ENCODE assay signal across 8 mouse cellular contexts in the genomic region with DNA sequence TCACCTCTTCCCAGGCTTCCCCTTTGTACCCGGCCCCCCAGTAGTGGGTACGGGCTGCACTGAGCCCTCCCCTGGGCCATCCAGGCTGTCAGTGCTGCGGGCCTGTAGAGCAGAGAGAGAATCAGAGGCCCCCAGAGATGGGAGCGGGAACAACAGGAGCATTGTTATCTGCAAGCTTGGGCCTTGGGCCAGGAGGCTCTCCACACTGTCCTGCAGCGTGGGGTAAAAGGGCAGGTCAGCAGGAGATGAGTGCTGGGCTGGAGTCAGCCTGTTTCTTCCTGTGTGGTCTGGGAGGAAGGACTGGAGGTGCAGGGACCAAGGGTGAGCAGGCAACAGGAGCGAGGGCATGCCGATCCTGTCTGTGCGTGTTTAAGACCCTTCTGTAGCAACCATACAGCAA. TPM values are rescaled to one million over a fixed set of nuclear protein-coding genes. Genes with fewer than 3 reads are reported as not detected.
DNase-seq lines count a peak whose midpoint lies in the region; ATAC-seq and TF ChIP-seq lines count a peak whose summit lies in the region.

No protein-coding gene starts in this region.

- no peak for TF ChIP-seq POLR2A in olfactory bulb, adult 2 months (IDR thresholded peaks at IDR 0.05; ENCODE audit: insufficient read depth, low read depth, low read length)

- TF ChIP-seq CTCF in forebrain, postnatal 0 days (IDR thresholded peaks at IDR 0.05; ENCODE audit: low read depth), result no peak
- TF ChIP-seq CTCF in olfactory bulb, adult 2 months (IDR thresholded peaks at IDR 0.05; ENCODE audit: insufficient read depth, low read depth, low read length), result no peak

- DNase-seq in adrenal gland, postnatal 14 days, result peak; percentile 57
- DNase-seq in adrenal gland, postnatal 4 days (ENCODE audit: low spot score in 2 of 2), result no peak
- DNase-seq in 3T3-L1 (ENCODE audit: low read depth, low spot score), result peak; percentile 49
- DNase-seq in forebrain, postnatal 0 days, result no peak
- DNase-seq in urinary bladder, postnatal 10 days (ENCODE audit: low spot score), result no peak
- DNase-seq in thymus, postnatal 36 days, result no peak

- H3K27ac ChIP-seq in forebrain, postnatal 0 days (ENCODE audit: low read depth, low read length), result 0 out of 2 replicates have a peak overlapping the region, but pooled peaks have one; percentile 15
- peak overlapping the region; percentile 22; the same call in 1 of the 2 replicates for H3K27ac ChIP-seq in kidney, embryonic 15.5 days
- peak overlapping the region; percentile 66 for H3K27ac ChIP-seq in olfactory bulb, adult 2 months (ENCODE audit: insufficient read depth, low read depth, low read length)

- H3K4me3 ChIP-seq in forebrain, postnatal 0 days (ENCODE audit: low read depth, low read length), result peak overlapping the region; percentile 88
- H3K4me3 ChIP-seq in kidney, embryonic 15.5 days (replicated peaks), result no peak overlapping the region
- H3K4me3 ChIP-seq in olfactory bulb, adult 2 months (ENCODE audit: insufficient read depth, low read depth, low read length), result peak overlapping the region; percentile 19

- H3K4me2 ChIP-seq in forebrain, postnatal 0 days (ENCODE audit: low read depth), result peak overlapping the region; percentile 83
- peak overlapping the region; percentile 89 for H3K4me2 ChIP-seq in kidney, embryonic 15.5 days

- H3K9ac ChIP-seq in forebrain, postnatal 0 days, result peak overlapping the region; percentile 94
- H3K9ac ChIP-seq in kidney, embryonic 15.5 days, result peak overlapping the region; percentile 23; the same call in 1 of the 2 replicates

- H3K4me1 ChIP-seq in forebrain, postnatal 0 days (ENCODE audit: insufficient read depth), result peaks cover 20% of the 10 kb centered on the region
- H3K4me1 ChIP-seq in kidney, embryonic 15.5 days, result peaks cover 30% of the 10 kb centered on the region
- peaks cover 53% of the 10 kb centered on the region for H3K4me1 ChIP-seq in olfactory bulb, adult 2 months (ENCODE audit: control insufficient read depth, insufficient read depth, low read length)

- H3K27me3 ChIP-seq in forebrain, postnatal 0 days (ENCODE audit: insufficient read depth, low read length), result no peaks in the 10 kb centered on the region
- no peaks in the 10 kb centered on the region for H3K27me3 ChIP-seq in kidney, embryonic 15.5 days

- peaks cover 51% of the 10 kb centered on the region for H3K36me3 ChIP-seq in forebrain, postnatal 0 days (ENCODE audit: insufficient read depth)
- H3K36me3 ChIP-seq in kidney, embryonic 15.5 days, result peaks cover 55% of the 10 kb centered on the region

- 8% methylated on average over 8 of the region's 8 CpGs for WGBS in forebrain, postnatal 0 days
- 37% methylated on average over 8 of the region's 8 CpGs for WGBS in kidney, embryonic 15.5 days
- 22% methylated on average over 8 of the region's 8 CpGs for WGBS in olfactory bulb, adult 2 months

- no peaks in the 10 kb centered on the region for H3K9me3 ChIP-seq in forebrain, postnatal 0 days (ENCODE audit: low read length)
- no peaks in the 10 kb centered on the region for H3K9me3 ChIP-seq in kidney, embryonic 15.5 days (replicated peaks)

- no peak for ATAC-seq in forebrain, postnatal 0 days
- peak; percentile 16; the same call in 1 of the 2 replicates for ATAC-seq in kidney, embryonic 15.5 days (replicated peaks; ENCODE audit: low FRiP score)

RNA-seq across cellular contexts. Expression of gene Arhgap33, which starts 1.9 kb away (rescaled TPM):
- total RNA-seq in adrenal gland, postnatal 14 days (2021), result 8.3 and 8.9 TPM in 2 replicates
- 10 to 100 TPM; 19.3 to 22.9 TPM for total RNA-seq in adrenal gland, postnatal 4 days (2021)
- 52.4 and 58.5 TPM in 2 replicates for total RNA-seq in forebrain, postnatal 0 days (2014; rRNA removed)
- polyA plus RNA-seq in forebrain, postnatal 0 days (2015; fragmentation: Nextera tagmentation; extraction: Ambion mirVana), result 128 and 145 TPM in 2 replicates
- polyA plus RNA-seq in kidney, embryonic 15.5 days (2015; fragmentation: Nextera tagmentation; extraction: Ambion mirVana), result 11.7 and 16.0 TPM in 2 replicates
- not detected in 2 replicates for polyA plus RNA-seq in olfactory bulb, adult 2 months (2012; ENCODE audit: insufficient read depth, insufficient read length, low replicate concordance, missing spikeins)

RNA-seq across cellular contexts. Expression of gene Hspb6, which starts 19.0 kb away (rescaled TPM):
- 24.2 and 29.4 TPM in 2 replicates for total RNA-seq in adrenal gland, postnatal 14 days (2021)
- 10 to 100 TPM; 36.3 to 45.7 TPM for total RNA-seq in adrenal gland, postnatal 4 days (2021)
- 2.9 and 4.1 TPM in 2 replicates for total RNA-seq in forebrain, postnatal 0 days (2014; rRNA removed)
- polyA plus RNA-seq in forebrain, postnatal 0 days (2015; fragmentation: Nextera tagmentation; extraction: Ambion mirVana), result 12.7 and 14.0 TPM in 2 replicates
- polyA plus RNA-seq in kidney, embryonic 15.5 days (2015; fragmentation: Nextera tagmentation; extraction: Ambion mirVana), result 12.8 and 20.1 TPM in 2 replicates
- not detected in 2 replicates for polyA plus RNA-seq in olfactory bulb, adult 2 months (2012; ENCODE audit: insufficient read depth, insufficient read length, low replicate concordance, missing spikeins)

RNA-seq across cellular contexts. Expression of gene Proser3, which starts 19.2 kb away (rescaled TPM):
- 7.6 and 9.2 TPM in 2 replicates for total RNA-seq in adrenal gland, postnatal 14 days (2021)
- 10 to 100 TPM; 12.9 to 16.3 TPM for total RNA-seq in adrenal gland, postnatal 4 days (2021)
- total RNA-seq in forebrain, postnatal 0 days (2014; rRNA removed), result 9.0 and 14.8 TPM in 2 replicates
- polyA plus RNA-seq in forebrain, postnatal 0 days (2015; fragmentation: Nextera tagmentation; extraction: Ambion mirVana), result 2.2 and 3.8 TPM in 2 replicates
- 14.1 and 18.6 TPM in 2 replicates for polyA plus RNA-seq in kidney, embryonic 15.5 days (2015; fragmentation: Nextera tagmentation; extraction: Ambion mirVana)
- polyA plus RNA-seq in olfactory bulb, adult 2 months (2012; ENCODE audit: insufficient read depth, insufficient read length, low replicate concordance, missing spikeins), result not detected in 2 replicates

RNA-seq across cellular contexts. Expression of gene Lin37, which starts 26.7 kb away (rescaled TPM):
- total RNA-seq in adrenal gland, postnatal 14 days (2021), result 41.6 and 46.3 TPM in 2 replicates
- total RNA-seq in adrenal gland, postnatal 4 days (2021), result 10 to 100 TPM; 67.7 to 78.0 TPM
- total RNA-seq in forebrain, postnatal 0 days (2014; rRNA removed), result 16.0 and 19.2 TPM in 2 replicates
- polyA plus RNA-seq in forebrain, postnatal 0 days (2015; fragmentation: Nextera tagmentation; extraction: Ambion mirVana), result 49.5 and 53.0 TPM in 2 replicates
- 37.6 and 40.5 TPM in 2 replicates for polyA plus RNA-seq in kidney, embryonic 15.5 days (2015; fragmentation: Nextera tagmentation; extraction: Ambion mirVana)
- polyA plus RNA-seq in olfactory bulb, adult 2 months (2012; ENCODE audit: insufficient read depth, insufficient read length, low replicate concordance, missing spikeins), result not detected in 2 replicates

RNA-seq across cellular contexts. Expression of gene U2af1l4, which starts 30.2 kb away (rescaled TPM):
- total RNA-seq in adrenal gland, postnatal 14 days (2021), result 60.3 and 66.8 TPM in 2 replicates
- total RNA-seq in adrenal gland, postnatal 4 days (2021), result 10 to 100 TPM; 70.4 to 75.2 TPM
- total RNA-seq in forebrain, postnatal 0 days (2014; rRNA removed), result 48.8 and 74.3 TPM in 2 replicates
- polyA plus RNA-seq in forebrain, postnatal 0 days (2015; fragmentation: Nextera tagmentation; extraction: Ambion mirVana), result 117 and 129 TPM in 2 replicates
- 94.8 and 102 TPM in 2 replicates for polyA plus RNA-seq in kidney, embryonic 15.5 days (2015; fragmentation: Nextera tagmentation; extraction: Ambion mirVana)
- not detected in 2 replicates for polyA plus RNA-seq in olfactory bulb, adult 2 months (2012; ENCODE audit: insufficient read depth, insufficient read length, low replicate concordance, missing spikeins)

Comparison
In these comparisons a context has a peak if more than half of its experiments do, and no peak if none do; other contexts are left out.
1. DNase-seq: peak in adrenal gland, postnatal 14 days (single experiment) and 3T3-L1 (single experiment); none in adrenal gland, postnatal 4 days (0 of 2), forebrain, postnatal 0 days (single experiment), urinary bladder, postnatal 10 days (single experiment) and thymus, postnatal 36 days (0 of 2).
2. H3K27ac ChIP-seq: peak in every context shown above with its lines; median percentile 66 in olfactory bulb, adult 2 months; 22 in kidney, embryonic 15.5 days; 15 in forebrain, postnatal 0 days.